Mouse (Mus musculus): ENCODE results near the gene Tnfrsf9. TPM values are rescaled to one million over a fixed set of nuclear protein-coding genes. Genes with fewer than 3 reads are reported as not detected.

Tnfrsf9 gene
- total and polyA plus RNA-seq, 2 experiments: 0.05 to 0.09 TPM

DNA sequence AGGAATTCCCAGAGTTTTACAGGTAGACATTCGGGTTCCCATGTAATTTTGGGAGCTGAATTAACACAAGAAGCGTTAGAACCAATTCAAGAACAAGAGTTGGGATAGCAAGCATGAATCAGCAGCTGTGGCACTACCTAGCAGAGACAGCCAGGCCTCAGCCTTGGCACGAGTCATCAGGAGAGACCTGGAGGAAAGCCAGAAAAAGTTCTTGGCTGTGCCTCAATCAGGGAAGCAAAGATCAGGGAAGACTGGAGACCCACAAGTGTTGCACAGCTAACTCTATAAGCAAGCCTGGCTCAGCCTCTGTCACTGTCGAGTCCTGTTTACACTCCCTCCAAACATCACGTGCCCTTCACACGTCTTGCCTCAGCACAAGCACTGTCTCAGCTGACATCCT, 47.9 kb downstream of the Tnfrsf9 start:
- Histone ChIP-seq H3K27ac (replicated peaks; ENCODE audit: insufficient read depth, low read depth, low read length) (no peak overlapping the region), H3K9ac (ENCODE audit: low read depth, low read length) (no peak overlapping the region), H3K27me3 (ENCODE audit: control insufficient read depth, insufficient read depth, low read length) (no peaks in the 10 kb centered on the region), H3K4me1 (ENCODE audit: control insufficient read depth, insufficient read depth, low read length) (no peaks in the 10 kb centered on the region), H3K4me3 (ENCODE audit: insufficient read depth, low read depth, low read length) (no peak overlapping the region), H3K36me3 (ENCODE audit: control insufficient read depth, insufficient read depth, low read length) (no peaks in the 10 kb centered on the region), H3K79me2 (ENCODE audit: control insufficient read depth, insufficient read depth, low read length) (no peaks in the 10 kb centered on the region)
- DNase-seq (ENCODE audit: extremely low read depth, low read depth, low spot score): peak; percentile 75
- TF ChIP-seq CTCF (IDR thresholded peaks at IDR 0.05; ENCODE audit: low read depth, low read length) (no peak), POLR2A (IDR thresholded peaks at IDR 0.05; ENCODE audit: extremely low read depth, insufficient read depth, low read length) (no peak)
- 25% methylated on average over 6 of the region's 6 CpGs for WGBS

DNA sequence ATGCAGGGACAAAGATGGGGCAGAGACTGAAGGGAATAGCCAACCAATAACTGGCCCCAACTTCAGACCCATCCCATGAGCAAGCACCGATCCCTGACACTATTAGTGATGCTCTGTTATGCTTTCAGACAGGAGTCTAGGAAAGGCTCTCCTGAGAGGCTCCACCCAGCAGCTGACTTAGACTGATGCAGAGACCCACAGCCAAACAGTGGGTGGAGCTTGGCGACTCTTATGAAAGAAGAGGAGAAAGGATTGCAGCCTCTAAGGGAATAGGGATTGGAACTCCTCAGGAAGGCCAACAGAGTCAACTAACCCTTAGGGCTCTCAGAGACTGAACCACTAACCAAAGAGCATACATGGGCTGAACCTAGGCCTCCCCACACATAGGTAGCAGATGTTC, 49.3 kb downstream of the Tnfrsf9 start:
- no peak overlapping the region for H3K9ac ChIP-seq (ENCODE audit: low read depth, low read length)
- no peak overlapping the region for H3K4me3 ChIP-seq (ENCODE audit: insufficient read depth, low read depth, low read length)
- no peaks in the 10 kb centered on the region for H3K4me1 ChIP-seq (ENCODE audit: control insufficient read depth, insufficient read depth, low read length)
- H3K36me3 ChIP-seq (ENCODE audit: control insufficient read depth, insufficient read depth, low read length): no peaks in the 10 kb centered on the region
- no peaks in the 10 kb centered on the region for H3K79me2 ChIP-seq (ENCODE audit: control insufficient read depth, insufficient read depth, low read length)
- no peaks in the 10 kb centered on the region for H3K27me3 ChIP-seq (ENCODE audit: control insufficient read depth, insufficient read depth, low read length)
- DNase-seq (ENCODE audit: extremely low read depth, low read depth, low spot score): no peak
- no peak for TF ChIP-seq CTCF (IDR thresholded peaks at IDR 0.05; ENCODE audit: low read depth, low read length)
- TF ChIP-seq POLR2A (IDR thresholded peaks at IDR 0.05; ENCODE audit: extremely low read depth, insufficient read depth, low read length): no peak
- H3K27ac ChIP-seq (replicated peaks; ENCODE audit: insufficient read depth, low read depth, low read length): no peak overlapping the region
- 75% methylated on average over 2 of the region's 2 CpGs for WGBS

DNA sequence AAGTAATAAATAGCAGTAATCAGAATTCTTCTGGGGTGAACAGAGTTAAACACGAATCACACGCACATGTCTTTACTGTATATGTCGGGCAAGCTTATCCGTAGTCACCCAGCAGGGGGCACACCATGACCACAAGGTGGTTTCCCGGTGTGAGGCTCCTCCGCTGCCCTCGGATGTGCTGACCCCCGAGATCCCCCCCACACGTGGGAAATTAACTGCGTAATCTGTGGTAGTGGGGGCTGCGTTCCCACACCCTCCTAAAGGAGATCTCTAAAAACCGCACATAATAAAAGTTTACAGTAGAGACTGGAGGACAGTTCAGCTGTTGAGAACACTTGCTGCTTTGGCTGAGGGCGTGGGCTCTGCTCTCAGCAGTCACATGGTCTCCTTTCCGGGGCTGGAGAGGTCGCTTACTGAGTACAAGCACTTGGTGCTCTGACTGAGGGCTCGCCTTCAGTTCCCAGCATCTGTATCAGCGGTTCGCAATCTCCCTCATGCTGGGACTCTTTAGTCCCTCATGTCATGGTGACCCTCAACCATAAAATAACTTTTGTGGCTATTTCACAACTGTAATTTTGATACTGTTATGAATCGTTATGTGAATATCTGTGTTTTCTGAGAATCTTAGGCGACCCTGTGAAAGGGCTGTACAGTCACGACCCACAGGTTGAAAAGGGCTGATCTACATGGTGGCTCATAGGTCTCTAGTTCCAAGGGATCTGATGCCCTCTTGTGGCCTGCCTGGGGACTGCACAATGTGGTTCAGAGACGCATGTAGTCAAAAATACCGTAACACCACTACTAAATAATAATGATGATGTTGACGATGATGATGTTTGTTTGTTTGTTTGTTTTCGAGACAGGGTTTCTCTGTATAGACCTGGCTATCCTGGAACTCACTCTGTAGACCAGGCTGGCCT, 50.5 kb downstream of the Tnfrsf9 start:
- peak; percentile 86 for TF ChIP-seq CTCF (IDR thresholded peaks at IDR 0.05; ENCODE audit: low read depth, low read length)
- no peak for TF ChIP-seq POLR2A (IDR thresholded peaks at IDR 0.05; ENCODE audit: extremely low read depth, insufficient read depth, low read length)
- DNase-seq (ENCODE audit: extremely low read depth, low read depth, low spot score): peak; percentile 59
- no peaks in the 10 kb centered on the region for H3K4me1 ChIP-seq (ENCODE audit: control insufficient read depth, insufficient read depth, low read length)
- no peaks in the 10 kb centered on the region for H3K79me2 ChIP-seq (ENCODE audit: control insufficient read depth, insufficient read depth, low read length)
- H3K27ac ChIP-seq (replicated peaks; ENCODE audit: insufficient read depth, low read depth, low read length): no peak overlapping the region
- no peak overlapping the region for H3K9ac ChIP-seq (ENCODE audit: low read depth, low read length)
- peak overlapping the region; percentile 3; the same call in 1 of the 2 replicates for H3K4me3 ChIP-seq (ENCODE audit: insufficient read depth, low read depth, low read length)
- H3K36me3 ChIP-seq (ENCODE audit: control insufficient read depth, insufficient read depth, low read length): no peaks in the 10 kb centered on the region
- WGBS: 8% methylated on average over 25 of the region's 25 CpGs
- no peaks in the 10 kb centered on the region for H3K27me3 ChIP-seq (ENCODE audit: control insufficient read depth, insufficient read depth, low read length)

DNA sequence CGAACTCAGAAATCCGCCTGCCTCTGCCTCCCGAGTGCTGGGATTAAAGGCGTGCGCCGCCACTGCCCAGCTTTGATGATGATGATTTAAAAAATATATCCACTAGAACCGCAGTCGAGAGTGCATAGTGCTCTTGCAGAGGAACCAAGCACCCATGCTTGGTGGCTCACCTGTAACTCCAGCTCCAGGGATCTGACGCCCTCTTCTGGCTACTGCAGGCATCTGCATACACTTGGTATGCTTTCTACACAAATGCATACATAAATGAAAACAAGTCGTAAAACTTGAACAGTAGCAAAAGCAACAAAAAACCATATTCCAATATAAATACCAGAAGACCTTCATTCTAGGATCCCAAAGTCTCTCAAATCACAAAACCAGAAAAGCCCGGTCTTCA, 51.2 kb downstream of the Tnfrsf9 start:
- 66% methylated on average over 11 of the region's 11 CpGs for WGBS
- no peak overlapping the region for H3K9ac ChIP-seq (ENCODE audit: low read depth, low read length)
- no peaks in the 10 kb centered on the region for H3K36me3 ChIP-seq (ENCODE audit: control insufficient read depth, insufficient read depth, low read length)
- TF ChIP-seq POLR2A (IDR thresholded peaks at IDR 0.05; ENCODE audit: extremely low read depth, insufficient read depth, low read length): no peak
- peak; percentile 44; the same call in 1 of the 2 replicates for TF ChIP-seq CTCF (IDR thresholded peaks at IDR 0.05; ENCODE audit: low read depth, low read length)
- no peak for DNase-seq (ENCODE audit: extremely low read depth, low read depth, low spot score)
- no peak overlapping the region for H3K27ac ChIP-seq (replicated peaks; ENCODE audit: insufficient read depth, low read depth, low read length)
- H3K79me2 ChIP-seq (ENCODE audit: control insufficient read depth, insufficient read depth, low read length): no peaks in the 10 kb centered on the region
- H3K27me3 ChIP-seq (ENCODE audit: control insufficient read depth, insufficient read depth, low read length): no peaks in the 10 kb centered on the region
- no peak overlapping the region for H3K4me3 ChIP-seq (ENCODE audit: insufficient read depth, low read depth, low read length)
- H3K4me1 ChIP-seq (ENCODE audit: control insufficient read depth, insufficient read depth, low read length): no peaks in the 10 kb centered on the region

DNA sequence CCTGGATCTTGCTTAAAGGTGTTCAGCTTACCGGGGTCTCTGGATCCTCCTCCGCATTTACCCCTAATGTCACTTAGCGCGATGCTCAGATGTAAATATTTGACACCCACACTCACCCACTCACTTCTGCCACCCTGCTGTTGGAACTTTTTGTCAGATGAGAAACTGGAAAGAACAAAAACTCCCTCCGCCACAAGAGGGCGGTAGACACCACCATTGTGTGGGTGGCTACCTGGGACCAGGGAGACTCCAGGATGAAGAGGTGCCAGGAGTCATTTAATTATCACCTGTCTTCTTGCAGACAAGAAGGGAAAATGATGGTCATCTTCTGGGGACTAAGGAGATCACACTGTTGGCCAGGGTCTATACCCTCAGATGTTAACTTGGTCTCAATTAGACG, 52.2 kb downstream of the Tnfrsf9 start:
- H3K36me3 ChIP-seq (ENCODE audit: control insufficient read depth, insufficient read depth, low read length): no peaks in the 10 kb centered on the region
- WGBS: 13% methylated on average over 7 of the region's 7 CpGs
- no peaks in the 10 kb centered on the region for H3K4me1 ChIP-seq (ENCODE audit: control insufficient read depth, insufficient read depth, low read length)
- H3K79me2 ChIP-seq (ENCODE audit: control insufficient read depth, insufficient read depth, low read length): no peaks in the 10 kb centered on the region
- H3K4me3 ChIP-seq (ENCODE audit: insufficient read depth, low read depth, low read length): no peak overlapping the region
- DNase-seq (ENCODE audit: extremely low read depth, low read depth, low spot score): peak; percentile 28
- TF ChIP-seq POLR2A (IDR thresholded peaks at IDR 0.05; ENCODE audit: extremely low read depth, insufficient read depth, low read length) (no peak), CTCF (IDR thresholded peaks at IDR 0.05; ENCODE audit: low read depth, low read length) (peak; percentile 68)
- H3K9ac ChIP-seq (ENCODE audit: low read depth, low read length): no peak overlapping the region
- no peak overlapping the region for H3K27ac ChIP-seq (replicated peaks; ENCODE audit: insufficient read depth, low read depth, low read length)
- no peaks in the 10 kb centered on the region for H3K27me3 ChIP-seq (ENCODE audit: control insufficient read depth, insufficient read depth, low read length)

DNA sequence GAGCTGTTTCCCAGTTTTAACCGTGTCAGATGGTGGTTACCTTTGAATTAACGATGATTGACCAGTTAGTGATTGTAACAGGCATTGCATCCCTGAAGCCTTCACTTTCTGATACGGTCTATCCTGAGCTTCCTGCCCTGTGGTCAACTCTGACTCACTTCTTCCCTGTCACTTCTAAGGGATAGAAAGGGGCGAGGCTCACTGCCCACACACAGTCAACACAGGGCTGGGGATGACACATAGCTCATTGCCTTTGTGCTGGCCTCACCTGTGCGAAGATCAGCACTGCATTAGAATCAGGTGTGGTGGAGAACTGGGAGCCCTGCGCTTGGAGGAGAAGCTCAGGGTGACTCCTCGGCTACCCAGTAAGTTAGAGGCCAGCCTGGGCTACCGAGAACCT, 54.6 kb downstream of the Tnfrsf9 start:
- Histone ChIP-seq H3K27ac (replicated peaks; ENCODE audit: insufficient read depth, low read depth, low read length) (no peak overlapping the region), H3K4me3 (ENCODE audit: insufficient read depth, low read depth, low read length) (no peak overlapping the region), H3K36me3 (ENCODE audit: control insufficient read depth, insufficient read depth, low read length) (no peaks in the 10 kb centered on the region), H3K4me1 (ENCODE audit: control insufficient read depth, insufficient read depth, low read length) (no peaks in the 10 kb centered on the region), H3K27me3 (ENCODE audit: control insufficient read depth, insufficient read depth, low read length) (no peaks in the 10 kb centered on the region), H3K79me2 (ENCODE audit: control insufficient read depth, insufficient read depth, low read length) (no peaks in the 10 kb centered on the region), H3K9ac (ENCODE audit: low read depth, low read length) (no peak overlapping the region)
- no peak for DNase-seq (ENCODE audit: extremely low read depth, low read depth, low spot score)
- WGBS: 86% methylated on average over 8 of the region's 8 CpGs
- TF ChIP-seq POLR2A (IDR thresholded peaks at IDR 0.05; ENCODE audit: extremely low read depth, insufficient read depth, low read length): no peak
- TF ChIP-seq CTCF (IDR thresholded peaks at IDR 0.05; ENCODE audit: low read depth, low read length): no peak

All from liver, adult 2 months (tissue).